22 mouse cellular contexts compared by ENCODE assay signal in the genomic region with DNA sequence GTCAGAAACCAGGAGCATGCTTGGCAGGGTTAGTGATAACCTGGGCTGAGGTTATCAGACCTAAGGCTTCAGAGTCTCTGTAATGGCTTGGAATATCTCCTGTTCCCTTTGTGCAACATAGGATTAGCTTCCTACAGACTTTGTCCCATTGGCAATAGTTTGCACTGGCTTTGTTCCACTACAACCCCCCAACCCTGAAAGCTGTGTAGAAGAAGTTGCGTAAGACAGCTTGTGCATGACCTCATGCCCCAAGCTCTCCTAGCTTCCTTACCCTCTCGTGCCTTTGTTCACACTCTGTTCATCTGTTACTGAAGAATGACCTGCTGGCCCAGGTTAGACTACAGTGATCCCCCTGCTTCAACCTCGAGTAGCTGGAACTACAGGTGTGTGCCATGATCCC. TPM values are rescaled to one million over a fixed set of nuclear protein-coding genes. Genes with fewer than 3 reads are reported as not detected.
A peak's percentile ranks its signal among the peaks of the same experiment; 100 is the strongest.
DNase-seq lines count a peak whose midpoint lies in the region; ATAC-seq and TF ChIP-seq lines count a peak whose summit lies in the region.
"Not testable (repeated sequence)": the region's sequence is repeated elsewhere in the genome, so short reads cannot be mapped to it uniquely, and the experiment has no call there.
"Had no signal": no experiment of that assay in that cellular context is flagged by ENCODE, and none has a peak within 500 bp of the region (broad histone marks: within the 10 kb centered on the region; RNA-seq: fewer than 3 reads in every experiment).

No protein-coding gene starts in this region.

- not testable (repeated sequence) for H3K36me3 ChIP-seq in intestine, embryonic 16.5 days (ENCODE audit: control insufficient read depth, insufficient read depth, low read length); intestine, postnatal 0 days (ENCODE audit: control insufficient read depth, insufficient read depth); liver, embryonic 16.5 days (ENCODE audit: control insufficient read depth, insufficient read depth); liver, postnatal 0 days (replicated peaks; ENCODE audit: insufficient read depth, low read length)

- H3K27ac ChIP-seq in intestine, embryonic 16.5 days (ENCODE audit: low read length); intestine, postnatal 0 days (ENCODE audit: low read depth, low read length); liver, embryonic 16.5 days (ENCODE audit: low read length); liver, postnatal 0 days (ENCODE audit: low read depth): not testable (repeated sequence)

- not testable (repeated sequence) for H3K9me3 ChIP-seq in intestine, embryonic 16.5 days (ENCODE audit: control insufficient read depth, low read length); intestine, postnatal 0 days (ENCODE audit: control insufficient read depth); liver, embryonic 16.5 days (replicated peaks; ENCODE audit: control insufficient read depth, low read length); liver, postnatal 0 days (ENCODE audit: low read length)

- not testable (repeated sequence) for H3K4me1 ChIP-seq in intestine, embryonic 16.5 days (ENCODE audit: control insufficient read depth, insufficient read depth, low read length); intestine, postnatal 0 days (replicated peaks; ENCODE audit: control insufficient read depth, insufficient read depth, low read length); liver, embryonic 16.5 days (ENCODE audit: control insufficient read depth, low read depth, low read length); liver, postnatal 0 days (ENCODE audit: insufficient read depth)

- ATAC-seq in Patski: peak; percentile 21
- 0 out of 2 replicates have a peak, but pooled peaks have one; percentile 12 for ATAC-seq in granulocyte monocyte progenitor cell, adult 5-6 weeks (replicated peaks; ENCODE audit: poor library complexity, severe bottlenecking)
- ATAC-seq in intestine, embryonic 16.5 days: peak; percentile 46; the same call in 1 of the 2 replicates
- peak; percentile 59; the same call in 1 of the 2 replicates for ATAC-seq in intestine, postnatal 0 days
- ATAC-seq in liver, embryonic 16.5 days (ENCODE audit: low read depth): peak; percentile 37; the same call in 1 of the 2 replicates
- ATAC-seq in liver, postnatal 0 days: peak; percentile 87

- not testable (repeated sequence) for H3K9ac ChIP-seq in intestine, embryonic 16.5 days (ENCODE audit: low read depth, low read length); intestine, postnatal 0 days (ENCODE audit: low read depth, low read length); liver, embryonic 16.5 days (ENCODE audit: low read depth, low read length); liver, postnatal 0 days (replicated peaks)

- not testable (repeated sequence) for H3K27me3 ChIP-seq in Patski; intestine, embryonic 16.5 days (replicated peaks; ENCODE audit: control insufficient read depth, insufficient read depth, low read length); intestine, postnatal 0 days (replicated peaks; ENCODE audit: control insufficient read depth, insufficient read depth, low read length); liver, embryonic 16.5 days (ENCODE audit: control insufficient read depth, insufficient read depth, low read depth, low read length); liver, postnatal 0 days (ENCODE audit: insufficient read depth, low read length)

- not testable (repeated sequence) for DNase-seq in Patski (ENCODE audit: low read depth, low spot score); liver, postnatal 0 days

- not testable (repeated sequence) for H3K4me3 ChIP-seq in intestine, embryonic 16.5 days (ENCODE audit: low read length); intestine, postnatal 0 days (ENCODE audit: low read depth, low read length); liver, embryonic 16.5 days (ENCODE audit: low read depth, low read length); liver, postnatal 0 days (ENCODE audit: low read depth, low read length)

- TF ChIP-seq CTCF in Patski (IDR thresholded peaks at IDR 0.05); intestine, postnatal 0 days (IDR thresholded peaks at IDR 0.05; ENCODE audit: low read depth); liver, postnatal 0 days (IDR thresholded peaks at IDR 0.05; ENCODE audit: low read depth): not testable (repeated sequence)

- in situ Hi-C loops in Patski (cut with MboI; ENCODE audit: low pct_unique_long_range_greater_than_20kb): not testable (repeated sequence)

- not testable (repeated sequence) for H3K4me2 ChIP-seq in intestine, embryonic 16.5 days (ENCODE audit: low read depth, low read length); intestine, postnatal 0 days (replicated peaks; ENCODE audit: low read depth); liver, embryonic 16.5 days (ENCODE audit: low read depth, low read length); liver, postnatal 0 days (ENCODE audit: low read depth, low read length)

- POLR2A ChIA-PET in Patski (lab: Charles Lee): not testable (repeated sequence)

- WGBS in intestine, embryonic 16.5 days: no CpG with 5 or more reads among the region's 3 CpGs
- no CpG with 5 or more reads among the region's 3 CpGs for WGBS in intestine, postnatal 0 days
- no CpG with 5 or more reads among the region's 3 CpGs for WGBS in liver, embryonic 16.5 days (ENCODE audit: insufficient replicate concordance)
- WGBS in liver, postnatal 0 days (ENCODE audit: insufficient replicate concordance): no CpG with 5 or more reads among the region's 3 CpGs

- TF ChIP-seq EP300 in liver, postnatal 0 days (IDR thresholded peaks at IDR 0.05; ENCODE audit: low read depth): not testable (repeated sequence)

- CTCF ChIA-PET in Patski (lab: Charles Lee): not testable (repeated sequence)

RNA-seq across cellular contexts. Expression of a gene that starts 15.5 kb away (rescaled TPM):
- polyA plus RNA-seq in Patski (2021): not detected
- total RNA-seq in granulocyte monocyte progenitor cell, adult 5-6 weeks (2014; fragmentation: Nextera tagmentation): not detected in 2 replicates
- not detected in 2 replicates for total RNA-seq in granulocyte monocyte progenitor cell, adult 5-6 weeks (2017)
- polyA plus RNA-seq in intestine, embryonic 16.5 days (2015; fragmentation: Nextera tagmentation; extraction: Ambion mirVana): 0.21 TPM in 1 of 2 replicates, not detected in the other
- 0.14 TPM in 1 of 2 replicates, not detected in the other for polyA plus RNA-seq in intestine, postnatal 0 days (2015; fragmentation: Nextera tagmentation; extraction: Ambion mirVana)
- 0.15 TPM in 1 of 2 replicates, not detected in the other for polyA plus RNA-seq in liver, embryonic 16.5 days (2015; fragmentation: Nextera tagmentation; extraction: Ambion mirVana)
- not detected in 2 replicates for polyA plus RNA-seq in liver, postnatal 0 days (2015; fragmentation: Nextera tagmentation; extraction: Ambion mirVana)
- total RNA-seq: adrenal gland, adult 18-20 months; adrenal gland, adult 2 months; adrenal gland, adult 8-10 months; adrenal gland, postnatal 10 days; adrenal gland, postnatal 14 days; adrenal gland, postnatal 25 days; adrenal gland, postnatal 36 days; adrenal gland, postnatal 4 days; CH12.LX; G1E; MEL had no signal
- polyA plus RNA-seq: activated CD4-positive, CD25-positive, alpha-beta regulatory T cell, adult 4 months; adrenal gland, adult 2 months; brain, embryonic 14.5 days; C2C12; CD4-positive, CD25-positive, alpha-beta regulatory T cell, adult 4 months; cerebellum, adult 2 months; G1E had no signal

RNA-seq across cellular contexts. Expression of a gene that starts 16.3 kb away (rescaled TPM):
- not detected for polyA plus RNA-seq in Patski (2021)
- total RNA-seq in granulocyte monocyte progenitor cell, adult 5-6 weeks (2014; fragmentation: Nextera tagmentation): not detected in 2 replicates
- total RNA-seq in granulocyte monocyte progenitor cell, adult 5-6 weeks (2017): not detected in 2 replicates
- polyA plus RNA-seq in intestine, embryonic 16.5 days (2015; fragmentation: Nextera tagmentation; extraction: Ambion mirVana): not detected in 2 replicates
- not detected in 2 replicates for polyA plus RNA-seq in intestine, postnatal 0 days (2015; fragmentation: Nextera tagmentation; extraction: Ambion mirVana)
- not detected in 2 replicates for polyA plus RNA-seq in liver, embryonic 16.5 days (2015; fragmentation: Nextera tagmentation; extraction: Ambion mirVana)
- polyA plus RNA-seq in liver, postnatal 0 days (2015; fragmentation: Nextera tagmentation; extraction: Ambion mirVana): not detected in 2 replicates
- total RNA-seq: adrenal gland, adult 18-20 months; adrenal gland, adult 2 months; adrenal gland, adult 8-10 months; adrenal gland, postnatal 10 days; adrenal gland, postnatal 14 days; adrenal gland, postnatal 25 days; adrenal gland, postnatal 36 days; adrenal gland, postnatal 4 days; CH12.LX; G1E; MEL had no signal
- polyA plus RNA-seq: activated CD4-positive, CD25-positive, alpha-beta regulatory T cell, adult 4 months; adrenal gland, adult 2 months; brain, embryonic 14.5 days; C2C12; CD4-positive, CD25-positive, alpha-beta regulatory T cell, adult 4 months; cerebellum, adult 2 months; G1E had no signal

RNA-seq across cellular contexts. Expression of a gene that starts 20.5 kb away (rescaled TPM):
- not detected for polyA plus RNA-seq in Patski (2021)
- total RNA-seq in granulocyte monocyte progenitor cell, adult 5-6 weeks (2014; fragmentation: Nextera tagmentation): not detected in 2 replicates
- not detected in 2 replicates for total RNA-seq in granulocyte monocyte progenitor cell, adult 5-6 weeks (2017)
- 0.70 TPM in 1 of 2 replicates, not detected in the other for polyA plus RNA-seq in intestine, embryonic 16.5 days (2015; fragmentation: Nextera tagmentation; extraction: Ambion mirVana)
- polyA plus RNA-seq in intestine, postnatal 0 days (2015; fragmentation: Nextera tagmentation; extraction: Ambion mirVana): 0.72 TPM in 1 of 2 replicates, not detected in the other
- not detected in 2 replicates for polyA plus RNA-seq in liver, embryonic 16.5 days (2015; fragmentation: Nextera tagmentation; extraction: Ambion mirVana)
- polyA plus RNA-seq in liver, postnatal 0 days (2015; fragmentation: Nextera tagmentation; extraction: Ambion mirVana): 0.08 TPM in 1 of 2 replicates, not detected in the other
- total RNA-seq: adrenal gland, adult 18-20 months; adrenal gland, adult 2 months; adrenal gland, postnatal 14 days; adrenal gland, postnatal 25 days; adrenal gland, postnatal 36 days; CH12.LX; G1E; MEL had no signal
- polyA plus RNA-seq: activated CD4-positive, CD25-positive, alpha-beta regulatory T cell, adult 4 months; brain, embryonic 14.5 days; C2C12; CD4-positive, CD25-positive, alpha-beta regulatory T cell, adult 4 months; cerebellum, adult 2 months; G1E had no signal

RNA-seq across cellular contexts. Expression of a gene that starts 30.5 kb away (rescaled TPM):
- 36.1 TPM for polyA plus RNA-seq in Patski (2021)
- 20.9 and 37.8 TPM in 2 replicates for total RNA-seq in granulocyte monocyte progenitor cell, adult 5-6 weeks (2014; fragmentation: Nextera tagmentation)
- 28.1 and 32.1 TPM in 2 replicates for total RNA-seq in granulocyte monocyte progenitor cell, adult 5-6 weeks (2017)
- polyA plus RNA-seq in intestine, embryonic 16.5 days (2015; fragmentation: Nextera tagmentation; extraction: Ambion mirVana): 56.1 and 61.1 TPM in 2 replicates
- 57.1 and 57.3 TPM in 2 replicates for polyA plus RNA-seq in intestine, postnatal 0 days (2015; fragmentation: Nextera tagmentation; extraction: Ambion mirVana)
- polyA plus RNA-seq in liver, embryonic 16.5 days (2015; fragmentation: Nextera tagmentation; extraction: Ambion mirVana): 8.7 and 9.3 TPM in 2 replicates
- polyA plus RNA-seq in liver, postnatal 0 days (2015; fragmentation: Nextera tagmentation; extraction: Ambion mirVana): 34.7 and 41.0 TPM in 2 replicates
- polyA plus RNA-seq: brain, embryonic 14.5 days had no signal

RNA-seq across cellular contexts. Expression of a gene that starts 55.1 kb away (rescaled TPM):
- not detected for polyA plus RNA-seq in Patski (2021)
- not detected in 2 replicates for total RNA-seq in granulocyte monocyte progenitor cell, adult 5-6 weeks (2014; fragmentation: Nextera tagmentation)
- total RNA-seq in granulocyte monocyte progenitor cell, adult 5-6 weeks (2017): not detected in 2 replicates
- polyA plus RNA-seq in intestine, embryonic 16.5 days (2015; fragmentation: Nextera tagmentation; extraction: Ambion mirVana): 21.4 and 24.3 TPM in 2 replicates
- 25.3 and 26.1 TPM in 2 replicates for polyA plus RNA-seq in intestine, postnatal 0 days (2015; fragmentation: Nextera tagmentation; extraction: Ambion mirVana)
- 2.6 and 4.2 TPM in 2 replicates for polyA plus RNA-seq in liver, embryonic 16.5 days (2015; fragmentation: Nextera tagmentation; extraction: Ambion mirVana)
- polyA plus RNA-seq in liver, postnatal 0 days (2015; fragmentation: Nextera tagmentation; extraction: Ambion mirVana): 5.4 and 7.9 TPM in 2 replicates
- total RNA-seq: CH12.LX, G1E, MEL had no signal
- polyA plus RNA-seq: activated CD4-positive, CD25-positive, alpha-beta regulatory T cell, adult 4 months; CD4-positive, CD25-positive, alpha-beta regulatory T cell, adult 4 months; G1E had no signal

Comparison
In these comparisons a context has a peak if more than half of its experiments do, and no peak if none do; other contexts are left out.
1. ATAC-seq: peak in every context shown above with its lines; median percentile 87 in liver, postnatal 0 days; 59 in intestine, postnatal 0 days; 46 in intestine, embryonic 16.5 days; 37 in liver, embryonic 16.5 days; 21 in Patski; 12 in granulocyte monocyte progenitor cell, adult 5-6 weeks.